Mouse (Mus musculus): ENCODE measurements around the gene Nlrc4. TPM values are rescaled to one million over a fixed set of nuclear protein-coding genes. Genes with fewer than 3 reads are reported as not detected.

Nlrc4 gene
- polyA plus RNA-seq, 1 experiment from 2014 or later: 0.31 TPM

DNA sequence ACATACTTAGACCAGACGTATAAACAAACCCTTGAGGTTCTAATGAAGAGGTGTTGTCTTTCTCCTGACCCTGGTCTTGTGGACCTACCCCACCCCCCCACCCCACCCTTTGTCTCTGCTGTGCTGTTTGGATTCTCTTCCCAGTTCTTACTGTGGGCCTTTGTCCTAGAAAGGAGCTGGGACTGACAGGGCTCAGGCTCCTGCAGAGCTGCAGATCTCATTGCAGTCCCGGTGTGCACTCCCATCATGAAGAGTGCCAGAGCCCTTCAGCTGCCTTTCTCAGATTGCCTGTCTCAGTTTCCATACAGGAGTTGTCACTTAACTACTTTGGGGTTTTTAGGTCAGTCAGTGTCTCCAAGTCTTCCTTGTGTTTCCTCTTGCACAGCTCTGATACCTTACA lies 38.3 kb downstream of the Nlrc4 start:
- H3K27ac ChIP-seq: no peak overlapping the region
- no peak for ATAC-seq (ENCODE audit: insufficient number of reproducible peaks, low FRiP score, low TSS enrichment, low read depth)
- H3K4me1 ChIP-seq: no peaks in the 10 kb centered on the region
- no peak overlapping the region for H3K9ac ChIP-seq
- WGBS: 87% methylated on average over 2 of the region's 2 CpGs
- peaks cover 59% of the 10 kb centered on the region for H3K36me3 ChIP-seq
- H3K27me3 ChIP-seq: no peaks in the 10 kb centered on the region
- H3K9me3 ChIP-seq: no peaks in the 10 kb centered on the region
- H3K4me2 ChIP-seq: no peak overlapping the region
- no peak overlapping the region for H3K4me3 ChIP-seq

DNA sequence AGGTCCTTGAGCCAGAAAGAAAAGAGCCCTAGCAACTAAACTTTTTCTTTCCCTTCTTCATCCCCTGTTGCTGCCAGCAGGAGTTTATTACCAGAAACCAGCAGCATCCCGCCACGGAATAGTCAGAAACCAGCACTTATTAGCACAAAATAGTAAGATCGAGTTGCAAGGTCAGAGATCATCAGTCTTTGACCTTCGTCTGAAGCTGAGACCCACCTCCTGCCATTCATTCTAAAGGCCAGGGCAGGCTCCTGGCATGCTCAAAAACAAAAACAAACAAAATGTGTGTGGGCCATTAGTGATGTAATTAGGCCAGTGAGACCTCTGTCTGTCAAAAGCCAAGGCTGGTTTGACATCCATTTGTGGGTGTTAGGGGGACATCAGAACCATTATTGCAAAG lies 40.8 kb downstream of the Nlrc4 start:
- Histone ChIP-seq H3K4me2 (no peak overlapping the region), H3K27ac (no peak overlapping the region), H3K9me3 (no peaks in the 10 kb centered on the region), H3K4me1 (no peaks in the 10 kb centered on the region), H3K36me3 (peaks cover 66% of the 10 kb centered on the region), H3K27me3 (no peaks in the 10 kb centered on the region), H3K9ac (no peak overlapping the region), H3K4me3 (no peak overlapping the region)
- ATAC-seq (ENCODE audit: insufficient number of reproducible peaks, low FRiP score, low TSS enrichment, low read depth): no peak
- WGBS: 54% methylated on average over 4 of the region's 4 CpGs

DNA sequence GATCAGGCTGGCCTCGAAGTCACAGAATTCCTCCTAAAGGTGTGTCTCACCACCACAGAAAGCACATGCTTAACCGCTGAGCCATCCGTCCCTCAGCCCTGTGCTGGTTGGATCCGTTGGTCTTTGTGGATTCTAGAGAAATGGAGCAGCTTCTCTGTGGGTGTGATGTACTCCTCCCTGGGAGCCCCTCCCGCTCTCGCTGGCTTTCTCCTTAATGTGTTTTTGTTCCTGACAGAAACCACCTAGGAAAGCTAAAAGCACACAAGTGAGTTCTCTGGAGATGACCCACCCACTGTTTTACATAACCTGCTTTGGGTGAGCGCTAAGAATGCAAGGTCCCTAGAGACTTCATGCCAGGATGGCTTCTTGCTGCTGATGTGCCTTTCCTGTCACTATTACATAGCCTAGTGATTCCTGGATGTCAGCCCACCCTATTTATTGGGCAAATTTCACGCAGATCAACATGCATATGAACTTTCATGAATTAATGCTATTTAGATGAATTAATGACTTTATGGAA lies 42.0 kb downstream of the Nlrc4 start:
- H3K9me3 ChIP-seq: no peaks in the 10 kb centered on the region
- no peak overlapping the region for H3K4me3 ChIP-seq
- H3K27me3 ChIP-seq: no peaks in the 10 kb centered on the region
- H3K4me1 ChIP-seq: no peaks in the 10 kb centered on the region
- no peak overlapping the region for H3K9ac ChIP-seq
- H3K4me2 ChIP-seq: no peak overlapping the region
- H3K27ac ChIP-seq: no peak overlapping the region
- peaks cover 73% of the 10 kb centered on the region for H3K36me3 ChIP-seq
- WGBS: 85% methylated on average over 8 of the region's 8 CpGs
- ATAC-seq (ENCODE audit: insufficient number of reproducible peaks, low FRiP score, low TSS enrichment, low read depth): no peak

DNA sequence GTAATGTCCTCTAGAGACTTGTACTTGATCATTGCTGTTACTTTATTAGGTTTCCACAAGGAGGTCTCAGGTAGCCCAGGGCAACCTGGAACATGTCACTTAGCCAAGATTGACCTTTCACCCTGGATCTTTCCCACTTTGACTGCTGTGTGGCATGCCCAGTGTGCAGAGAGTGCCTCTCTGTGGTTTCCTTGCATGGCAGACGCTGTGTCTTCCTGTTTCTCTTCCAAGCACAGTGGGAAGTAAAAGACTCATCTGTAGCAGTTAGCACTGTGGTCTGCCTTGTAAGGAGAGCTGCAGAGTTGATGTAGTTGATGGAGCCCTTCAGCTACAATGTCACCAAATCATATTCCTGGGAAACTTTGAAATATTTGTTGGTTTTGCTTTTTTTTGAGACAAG lies 44.3 kb downstream of the Nlrc4 start:
- Histone ChIP-seq H3K27me3 (no peaks in the 10 kb centered on the region), H3K9me3 (no peaks in the 10 kb centered on the region), H3K4me1 (no peaks in the 10 kb centered on the region), H3K4me2 (no peak overlapping the region), H3K9ac (no peak overlapping the region), H3K27ac (no peak overlapping the region), H3K4me3 (no peak overlapping the region), H3K36me3 (peaks cover 78% of the 10 kb centered on the region)
- WGBS: 77% methylated on average over 1 of the region's 1 CpGs
- no peak for ATAC-seq (ENCODE audit: insufficient number of reproducible peaks, low FRiP score, low TSS enrichment, low read depth)

DNA sequence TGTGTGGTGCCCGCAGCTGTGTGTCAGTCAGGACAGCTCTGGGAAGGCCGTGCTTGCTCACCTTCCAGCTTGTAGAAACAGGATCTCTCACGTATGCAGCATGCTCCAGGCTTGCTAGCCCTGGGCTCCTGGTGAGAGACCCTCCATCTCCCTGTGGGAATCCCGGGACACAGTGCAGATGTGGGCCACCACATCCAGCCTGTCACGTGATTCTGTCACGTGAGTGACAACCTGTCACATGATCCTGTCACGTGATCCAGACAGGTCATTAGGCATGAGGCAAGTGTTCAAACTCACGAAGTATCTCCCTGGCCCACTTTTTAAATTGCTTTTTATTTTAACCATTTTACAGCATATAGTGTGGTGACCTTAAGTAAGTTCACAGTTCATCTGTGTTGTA lies 45.6 kb downstream of the Nlrc4 start:
- Histone ChIP-seq H3K27ac (no peak overlapping the region), H3K4me1 (no peaks in the 10 kb centered on the region), H3K27me3 (no peaks in the 10 kb centered on the region), H3K9me3 (no peaks in the 10 kb centered on the region), H3K36me3 (peaks cover 75% of the 10 kb centered on the region), H3K4me2 (no peak overlapping the region), H3K4me3 (no peak overlapping the region), H3K9ac (no peak overlapping the region)
- 87% methylated on average over 8 of the region's 8 CpGs for WGBS
- ATAC-seq (ENCODE audit: insufficient number of reproducible peaks, low FRiP score, low TSS enrichment, low read depth): no peak

DNA sequence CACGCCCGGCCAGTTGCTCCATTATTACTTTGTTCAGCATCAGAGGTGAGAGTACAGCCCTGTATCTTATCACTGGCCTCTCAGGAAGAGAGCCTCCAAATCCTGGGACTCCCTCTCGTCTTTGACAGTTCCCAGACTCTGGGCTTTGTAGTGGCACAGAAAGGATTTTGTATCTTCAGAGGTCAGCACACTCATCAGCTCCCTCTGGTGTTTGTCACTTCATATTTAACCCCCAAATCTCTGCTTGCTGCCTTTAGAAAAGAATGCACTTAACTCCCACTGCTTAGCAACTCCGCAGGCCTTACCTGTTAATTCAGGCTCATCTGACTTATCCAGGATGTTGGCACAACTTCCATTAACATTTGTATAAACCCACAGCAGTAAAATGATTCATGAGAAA lies 49.2 kb downstream of the Nlrc4 start:
- H3K36me3 ChIP-seq: peaks cover 73% of the 10 kb centered on the region
- ATAC-seq (ENCODE audit: insufficient number of reproducible peaks, low FRiP score, low TSS enrichment, low read depth): no peak
- H3K27me3 ChIP-seq: no peaks in the 10 kb centered on the region
- WGBS: 60% methylated on average over 4 of the region's 4 CpGs
- H3K9ac ChIP-seq: no peak overlapping the region
- no peak overlapping the region for H3K27ac ChIP-seq
- no peaks in the 10 kb centered on the region for H3K4me1 ChIP-seq
- H3K4me3 ChIP-seq: no peak overlapping the region
- no peak overlapping the region for H3K4me2 ChIP-seq
- H3K9me3 ChIP-seq: no peaks in the 10 kb centered on the region

DNA sequence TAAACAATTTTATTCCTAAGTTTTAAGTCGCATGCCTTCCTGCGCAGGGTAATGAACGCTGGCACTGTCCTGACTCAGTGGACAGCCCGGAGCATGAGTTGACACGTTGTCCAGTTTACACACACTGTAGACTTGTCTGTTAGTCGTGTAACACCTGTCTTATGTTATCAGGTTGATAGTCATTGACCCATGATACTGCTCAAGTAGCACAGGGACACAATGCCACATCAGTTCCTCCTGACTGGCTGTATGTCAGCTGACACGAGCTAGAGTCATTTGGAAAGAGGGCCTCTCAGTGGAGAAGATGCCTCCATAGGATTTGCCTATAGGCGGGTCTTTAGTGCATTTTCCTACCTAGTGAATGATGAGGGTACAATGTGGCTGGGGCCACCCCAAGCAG lies 52.5 kb downstream of the Nlrc4 start:
- ATAC-seq (ENCODE audit: insufficient number of reproducible peaks, low FRiP score, low TSS enrichment, low read depth): no peak
- H3K4me3 ChIP-seq: no peak overlapping the region
- no peak overlapping the region for H3K4me2 ChIP-seq
- peaks cover 70% of the 10 kb centered on the region for H3K36me3 ChIP-seq
- H3K9ac ChIP-seq: no peak overlapping the region
- H3K27ac ChIP-seq: no peak overlapping the region
- WGBS: 91% methylated on average over 8 of the region's 8 CpGs
- H3K27me3 ChIP-seq: no peaks in the 10 kb centered on the region
- H3K4me1 ChIP-seq: no peaks in the 10 kb centered on the region
- no peaks in the 10 kb centered on the region for H3K9me3 ChIP-seq

DNA sequence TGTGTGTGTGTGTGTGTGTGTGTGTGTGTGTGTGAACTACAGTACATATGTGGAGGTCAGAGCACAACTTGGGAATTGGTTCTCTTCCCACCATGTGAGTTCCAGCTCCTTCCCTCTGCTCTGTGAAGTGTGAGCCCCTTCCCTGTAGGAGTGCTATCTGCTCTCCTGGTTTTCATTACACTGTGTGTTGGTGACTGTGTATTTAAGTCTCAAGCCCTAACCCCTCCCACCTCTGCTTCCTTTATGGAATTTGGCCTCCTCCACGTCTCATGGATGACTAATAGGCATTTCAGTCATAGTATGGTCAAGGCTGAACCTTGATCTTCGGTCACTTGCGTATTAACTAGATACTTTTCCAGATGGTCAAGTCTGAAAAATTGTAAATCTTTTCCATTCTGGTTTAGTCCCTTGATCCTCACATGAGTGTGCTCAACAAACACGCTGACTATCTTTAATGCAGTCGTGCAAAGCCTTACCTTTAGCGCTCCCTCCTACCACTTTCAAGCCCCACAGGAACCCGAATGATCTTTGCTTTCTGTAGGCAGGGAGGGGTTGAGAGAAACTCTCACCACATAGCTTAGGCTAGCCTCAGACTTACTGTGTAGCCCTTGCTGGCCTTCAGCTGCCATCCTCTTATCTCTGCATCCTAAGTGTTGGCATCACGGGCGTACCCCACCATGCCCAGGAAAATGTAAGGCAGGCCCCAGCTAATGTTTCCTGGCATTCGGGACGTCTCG lies 56.3 kb downstream of the Nlrc4 start:
- Histone ChIP-seq H3K4me1 (no peaks in the 10 kb centered on the region), H3K4me3 (no peak overlapping the region), H3K9ac (no peak overlapping the region), H3K27me3 (no peaks in the 10 kb centered on the region), H3K4me2 (no peak overlapping the region), H3K27ac (no peak overlapping the region), H3K36me3 (peaks cover 49% of the 10 kb centered on the region), H3K9me3 (no peaks in the 10 kb centered on the region)
- no peak for ATAC-seq (ENCODE audit: insufficient number of reproducible peaks, low FRiP score, low TSS enrichment, low read depth)
- WGBS: 95% methylated on average over 12 of the region's 12 CpGs

DNA sequence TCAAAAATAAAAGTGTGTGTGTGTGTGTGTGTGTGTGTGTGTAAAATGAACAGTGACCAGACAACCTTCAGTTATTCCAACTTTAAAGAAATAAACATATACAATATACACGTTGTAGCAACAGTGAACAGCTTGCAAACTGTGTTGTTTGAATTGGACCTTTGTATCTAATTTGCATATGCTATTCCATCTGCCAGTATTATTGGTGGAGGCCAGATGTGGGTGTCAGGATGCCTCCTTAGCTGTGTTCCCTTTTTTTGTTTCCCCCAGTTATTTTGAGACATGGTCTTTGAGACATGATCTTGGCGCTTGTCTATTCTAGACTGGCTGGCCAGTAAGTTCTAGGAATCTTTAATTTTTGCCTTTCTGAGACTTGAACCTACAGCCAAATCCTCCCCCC lies 61.8 kb downstream of the Nlrc4 start:
- Histone ChIP-seq H3K9me3 (no peaks in the 10 kb centered on the region), H3K27ac (no peak overlapping the region), H3K4me3 (no peak overlapping the region), H3K27me3 (no peaks in the 10 kb centered on the region), H3K4me2 (no peak overlapping the region), H3K4me1 (peaks cover 6% of the 10 kb centered on the region; the same call in 1 of the 2 replicates), H3K9ac (no peak overlapping the region), H3K36me3 (peaks cover 4% of the 10 kb centered on the region)
- WGBS: 81% methylated on average over 2 of the region's 2 CpGs
- no peak for ATAC-seq (ENCODE audit: insufficient number of reproducible peaks, low FRiP score, low TSS enrichment, low read depth)

DNA sequence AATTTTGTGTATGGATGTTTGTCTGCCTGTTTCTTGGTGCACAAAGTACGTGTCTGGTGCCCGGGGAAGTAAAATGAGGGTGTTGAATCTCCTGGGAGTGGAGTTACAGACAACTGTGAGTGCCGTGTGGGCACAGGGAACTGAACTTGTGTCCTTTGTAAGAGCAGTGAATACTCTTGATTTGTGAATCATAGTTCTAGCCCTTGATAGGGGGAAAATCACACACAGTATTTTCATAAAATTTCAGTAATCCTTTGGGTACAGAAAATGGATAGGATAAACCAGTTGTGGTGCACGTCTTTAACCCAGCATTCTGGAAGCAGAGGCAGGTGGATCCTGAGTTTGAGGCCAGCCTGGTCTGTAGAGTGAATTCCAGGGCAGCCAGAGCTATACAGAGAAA lies 62.2 kb downstream of the Nlrc4 start:
- Histone ChIP-seq H3K4me2 (peak overlapping the region; percentile 47), H3K9ac (no peak overlapping the region), H3K9me3 (no peaks in the 10 kb centered on the region), H3K36me3 (peaks cover under 1% of the 10 kb centered on the region; the same call in 1 of the 2 replicates), H3K27me3 (no peaks in the 10 kb centered on the region), H3K27ac (no peak overlapping the region), H3K4me1 (peaks cover 6% of the 10 kb centered on the region; the same call in 1 of the 2 replicates), H3K4me3 (peak overlapping the region; percentile 58; the same call in 1 of the 2 replicates)
- no peak for ATAC-seq (ENCODE audit: insufficient number of reproducible peaks, low FRiP score, low TSS enrichment, low read depth)
- 73% methylated on average over 4 of the region's 4 CpGs for WGBS

DNA sequence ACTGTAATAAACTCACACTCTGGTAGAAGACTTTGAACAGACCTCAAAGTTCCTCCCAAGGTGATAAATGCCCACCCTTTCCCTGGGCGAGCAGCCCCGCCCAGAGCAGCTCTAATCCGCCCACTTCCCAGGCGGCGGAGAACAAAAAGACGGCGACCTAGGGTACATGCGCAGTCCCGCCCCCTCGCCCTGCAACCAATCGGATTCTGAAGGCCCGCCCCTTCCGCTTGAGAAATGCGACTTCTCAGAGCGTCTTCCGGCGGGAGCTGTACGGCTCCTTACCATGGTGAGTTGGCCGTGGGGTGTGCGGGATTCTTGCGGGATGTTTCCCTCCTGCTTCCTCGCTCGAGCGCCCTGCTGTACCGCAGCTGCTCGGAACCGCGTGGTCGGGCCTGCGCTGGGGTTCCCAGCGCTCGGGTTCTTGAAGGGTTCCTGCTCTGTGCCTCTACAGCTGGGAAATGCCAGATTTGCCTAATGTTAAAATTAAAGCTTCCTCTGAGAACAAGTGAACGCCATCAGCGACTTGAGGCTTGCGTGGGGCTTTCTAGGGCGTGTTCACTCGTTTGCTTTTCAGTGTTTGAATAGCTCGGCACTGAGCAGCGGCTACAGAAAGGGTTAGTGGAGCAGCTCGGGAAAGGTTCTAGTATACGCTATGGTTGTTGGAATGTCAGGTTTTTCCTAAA lies 63.4 kb downstream of the Nlrc4 start, which contains the start of gene Slc30a6:
TSS of gene Slc30a6 (plus strand) at position 226 of the 683 bp plus-strand sequence.
- peak; percentile 99 for ATAC-seq (ENCODE audit: insufficient number of reproducible peaks, low FRiP score, low TSS enrichment, low read depth)
- Histone ChIP-seq H3K4me3 (peak within 1 kb of the TSS; percentile 58), H3K4me2 (peak within 1 kb of the TSS; percentile 56), H3K27ac (peak within 1 kb of the TSS; percentile 89), H3K4me1 (peaks cover 6% of the 10 kb centered on the region; the same call in 1 of the 2 replicates), H3K9me3 (no peaks in the 10 kb centered on the region), H3K36me3 (no peaks in the 10 kb centered on the region), H3K9ac (peak within 1 kb of the TSS; percentile 72), H3K27me3 (no peaks in the 10 kb centered on the region)
- under 1% methylated on average over 41 of the region's 41 CpGs for WGBS

DNA sequence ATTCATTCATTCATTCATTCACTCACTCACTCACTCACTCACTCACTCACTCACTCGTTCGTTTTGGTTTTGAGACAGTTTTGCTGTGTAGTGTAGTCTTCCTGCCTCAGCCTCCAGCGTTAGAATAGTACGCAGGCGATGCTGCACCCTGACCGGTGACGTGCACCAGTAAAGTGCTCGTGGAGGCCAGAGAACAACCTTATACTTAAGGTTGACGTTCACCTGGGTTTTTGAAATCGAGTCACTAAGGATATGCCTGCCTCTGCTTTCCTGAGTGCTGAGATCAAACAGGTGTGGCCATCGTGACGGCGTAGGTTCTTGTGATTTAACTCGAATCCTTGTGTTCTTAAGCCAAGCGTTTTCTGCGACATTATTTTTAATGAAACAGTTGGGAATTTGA lies 64.1 kb downstream of the Nlrc4 start:
- Histone ChIP-seq H3K36me3 (no peaks in the 10 kb centered on the region), H3K4me1 (peaks cover 6% of the 10 kb centered on the region; the same call in 1 of the 2 replicates), H3K27me3 (no peaks in the 10 kb centered on the region), H3K9me3 (no peaks in the 10 kb centered on the region), H3K27ac (peak overlapping the region; percentile 75), H3K9ac (peak overlapping the region; percentile 32), H3K4me3 (peak overlapping the region; percentile 58), H3K4me2 (peak overlapping the region; percentile 56)
- 23% methylated on average over 16 of the region's 16 CpGs for WGBS
- ATAC-seq (ENCODE audit: insufficient number of reproducible peaks, low FRiP score, low TSS enrichment, low read depth): 0 out of 2 replicates have a peak, but pooled peaks have one; percentile 14

All from limb, embryonic 15.5 days (tissue).